Mouse (Mus musculus): Measurements from ENCODE around the gene Slc36a1.

Slc36a1 gene

DNA sequence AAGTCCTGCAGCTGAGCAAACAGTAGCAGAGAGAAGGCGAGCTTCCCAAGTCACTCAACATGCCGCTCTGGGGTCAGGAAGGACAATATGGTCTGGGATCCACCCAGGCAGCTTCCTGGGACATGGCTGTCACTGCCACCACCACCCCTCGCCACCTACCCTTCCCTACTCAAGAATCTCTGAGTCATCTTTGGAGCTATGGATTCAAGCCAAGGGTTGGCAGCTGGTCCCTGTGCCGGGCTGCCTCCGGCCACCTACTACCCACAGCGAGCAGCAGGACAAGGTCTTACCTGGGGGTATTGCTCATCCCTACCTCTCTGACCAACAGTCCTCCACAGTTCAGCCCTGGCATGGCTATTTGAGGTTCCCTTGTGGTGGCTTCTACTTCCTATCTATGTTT lies 70.6 kb downstream of the Slc36a1 start:
- DNase-seq (ENCODE audit: low read depth, low spot score) = no peak
